Mouse (Mus musculus) heart, embryonic 11.5 days (tissue): ENCODE results near the gene Oxa1l. TPM values are rescaled to one million over a fixed set of nuclear protein-coding genes. Genes with fewer than 3 reads are reported as not detected.
A peak's percentile ranks its signal among the peaks of the same experiment; 100 is the strongest.

ENCODE experiments used
- ATAC-seq: fragments of 200-750 bp; cut with Nextera tagmentation; replicated peaks from 2 replicates; pipeline ENCODE4 v1.8.0; 2017; ENCODE audit warnings: moderate library complexity; ENCODE audit not compliant: insufficient number of reproducible peaks, low FRiP score, low TSS enrichment
- H3K27ac ChIP-seq: fragments of 300-500 bp; sonication (generic); 2 replicates; pipeline ENCODE4 v1.5.1; 2014; ENCODE audit warnings: mild to moderate bottlenecking, low read depth, low read length
- H3K27me3 ChIP-seq: fragments of 300-500 bp; sonication (generic); 2 replicates; pipeline ENCODE4 v1.6.1; 2014; ENCODE audit warnings: mild to moderate bottlenecking, low read length, mixed read lengths; ENCODE audit not compliant: control insufficient read depth, insufficient read depth
- H3K36me3 ChIP-seq: fragments of 300-500 bp; sonication (generic); 2 replicates; pipeline ENCODE4 v1.6.1; 2014; ENCODE audit warnings: mild to moderate bottlenecking, low read length, moderate library complexity, mixed read lengths; ENCODE audit not compliant: control insufficient read depth, insufficient read depth
- H3K4me1 ChIP-seq: fragments of 300-500 bp; sonication (generic); 2 replicates; pipeline ENCODE4 v1.6.1; 2014; ENCODE audit warnings: low read length; ENCODE audit not compliant: control insufficient read depth, insufficient read depth
- H3K4me2 ChIP-seq: fragments of 300-500 bp; sonication (generic); 2 replicates; pipeline ENCODE4 v1.6.1; 2014; ENCODE audit warnings: mild to moderate bottlenecking, moderate library complexity
- H3K4me3 ChIP-seq: fragments of 300-500 bp; sonication (generic); 2 replicates; pipeline ENCODE4 v1.5.1; 2014; ENCODE audit warnings: low read depth, low read length
- H3K9ac ChIP-seq: fragments of 300-500 bp; sonication (generic); 2 replicates; pipeline ENCODE4 v1.6.1; 2014; ENCODE audit warnings: mild to moderate bottlenecking, low read depth, low read length, moderate library complexity
- H3K9me3 ChIP-seq: fragments of 300-500 bp; sonication (generic); replicated peaks from 2 replicates; pipeline ENCODE4 v1.6.1; 2016; ENCODE audit warnings: low read length; ENCODE audit not compliant: control insufficient read depth
- WGBS: fragments of 180-500 bp; shearing (Covaris S2); extraction: QIAGEN DNeasy Blood & Tissue Kit; methylation state at CpG from one replicate; pipeline ENCODE4 v1.1.7; 2014; ENCODE audit not compliant: insufficient replicate concordance; 5-methylcytosine and 5-hydroxymethylcytosine counted together
- polyA plus RNA-seq: library from polyadenylated mRNA; unstranded; fragments of >200 nt; fragmentation: Nextera tagmentation; extraction: Ambion mirVana; gene quantifications from 2 replicates; pipeline ENCODE4 v1.2.1, GENCODE M21; 2014

Oxa1l gene
- polyA plus RNA-seq, 1 experiment from 2014 or later: 62.5 TPM

GRCm38 (mm10) chr14:54366581-54366980 lies 5.9 kb downstream of the Oxa1l start:
- no peak for ATAC-seq
- Histone ChIP-seq H3K9ac (no peak overlapping the region), H3K9me3 (no peaks in the 10 kb centered on the region), H3K4me3 (no peak overlapping the region), H3K4me2 (no peak overlapping the region), H3K27ac (no peak overlapping the region), H3K36me3 (peaks cover 38% of the 10 kb centered on the region), H3K27me3 (no peaks in the 10 kb centered on the region), H3K4me1 (peaks cover 6% of the 10 kb centered on the region; the same call in 1 of the 2 replicates)
- WGBS: 86% methylated on average over 10 of the region's 10 CpGs

- H3K4me3 ChIP-seq: no peak overlapping the region
- WGBS: 88% methylated on average over 18 of the region's 18 CpGs
- H3K4me1 ChIP-seq: no peaks in the 10 kb centered on the region
- no peaks in the 10 kb centered on the region for H3K9me3 ChIP-seq
- no peak for ATAC-seq
- H3K27ac ChIP-seq: no peak overlapping the region
- H3K27me3 ChIP-seq: no peaks in the 10 kb centered on the region
- H3K4me2 ChIP-seq: no peak overlapping the region
- no peak overlapping the region for H3K9ac ChIP-seq
- H3K36me3 ChIP-seq: peaks cover 42% of the 10 kb centered on the region
These were observed 6.9 kb downstream of the Oxa1l start for GRCm38 (mm10) chr14:54367429-54368060.

- ATAC-seq: no peak
- peaks cover 34% of the 10 kb centered on the region for H3K36me3 ChIP-seq
- no peak overlapping the region for H3K27ac ChIP-seq
- WGBS: 90% methylated on average over 3 of the region's 3 CpGs
- H3K4me3 ChIP-seq: no peak overlapping the region
- H3K9me3 ChIP-seq: no peaks in the 10 kb centered on the region
- no peak overlapping the region for H3K4me2 ChIP-seq
- H3K9ac ChIP-seq: no peak overlapping the region
- H3K27me3 ChIP-seq: no peaks in the 10 kb centered on the region
- no peaks in the 10 kb centered on the region for H3K4me1 ChIP-seq
These were observed 8.7 kb downstream of the Oxa1l start for GRCm38 (mm10) chr14:54369372-54369771.

GRCm38 (mm10) chr14:54370595-54370994 lies 10.0 kb downstream of the Oxa1l start:
- no peak overlapping the region for H3K4me3 ChIP-seq
- peaks cover 32% of the 10 kb centered on the region for H3K36me3 ChIP-seq
- H3K27me3 ChIP-seq: no peaks in the 10 kb centered on the region
- no peaks in the 10 kb centered on the region for H3K4me1 ChIP-seq
- H3K9ac ChIP-seq: no peak overlapping the region
- no peak for ATAC-seq
- 94% methylated on average over 6 of the region's 6 CpGs for WGBS
- no peaks in the 10 kb centered on the region for H3K9me3 ChIP-seq
- H3K4me2 ChIP-seq: no peak overlapping the region
- H3K27ac ChIP-seq: no peak overlapping the region

- ATAC-seq: 0 out of 2 replicates have a peak, but pooled peaks have one; percentile 31
- H3K4me2 ChIP-seq: no peak overlapping the region
- no peaks in the 10 kb centered on the region for H3K27me3 ChIP-seq
- no peaks in the 10 kb centered on the region for H3K4me1 ChIP-seq
- no peak overlapping the region for H3K9ac ChIP-seq
- H3K4me3 ChIP-seq: no peak overlapping the region
- H3K36me3 ChIP-seq: peaks cover 32% of the 10 kb centered on the region
- H3K27ac ChIP-seq: no peak overlapping the region
- H3K9me3 ChIP-seq: no peaks in the 10 kb centered on the region
- 97% methylated on average over 10 of the region's 10 CpGs for WGBS
These were observed 10.8 kb downstream of the Oxa1l start for GRCm38 (mm10) chr14:54371460-54371859.

GRCm38 (mm10) chr14:54372923-54373322 lies 12.3 kb downstream of the Oxa1l start:
- WGBS: 88% methylated on average over 9 of the region's 9 CpGs
- Histone ChIP-seq H3K27ac (no peak overlapping the region), H3K4me1 (no peaks in the 10 kb centered on the region), H3K27me3 (no peaks in the 10 kb centered on the region), H3K4me3 (no peak overlapping the region), H3K9me3 (no peaks in the 10 kb centered on the region), H3K4me2 (no peak overlapping the region), H3K36me3 (peaks cover 23% of the 10 kb centered on the region), H3K9ac (no peak overlapping the region)
- no peak for ATAC-seq

GRCm38 (mm10) chr14:54375916-54376315 lies 15.3 kb downstream of the Oxa1l start:
- Histone ChIP-seq H3K36me3 (peaks cover 8% of the 10 kb centered on the region), H3K27ac (no peak overlapping the region), H3K9me3 (no peaks in the 10 kb centered on the region), H3K4me1 (no peaks in the 10 kb centered on the region), H3K27me3 (no peaks in the 10 kb centered on the region), H3K4me2 (no peak overlapping the region), H3K9ac (no peak overlapping the region), H3K4me3 (no peak overlapping the region)
- ATAC-seq: no peak
- WGBS: 73% methylated on average over 3 of the region's 3 CpGs

GRCm38 (mm10) chr14:54377166-54377565 lies 16.5 kb downstream of the Oxa1l start:
- Histone ChIP-seq H3K27ac (no peak overlapping the region), H3K36me3 (no peaks in the 10 kb centered on the region), H3K4me1 (no peaks in the 10 kb centered on the region), H3K9me3 (no peaks in the 10 kb centered on the region), H3K4me2 (no peak overlapping the region), H3K27me3 (no peaks in the 10 kb centered on the region), H3K4me3 (no peak overlapping the region), H3K9ac (no peak overlapping the region)
- no peak for ATAC-seq
- WGBS: 62% methylated on average over 6 of the region's 6 CpGs

- Histone ChIP-seq H3K4me1 (peaks cover 4% of the 10 kb centered on the region; the same call in 1 of the 2 replicates), H3K9me3 (no peaks in the 10 kb centered on the region), H3K27me3 (no peaks in the 10 kb centered on the region), H3K4me3 (no peak overlapping the region), H3K9ac (no peak overlapping the region), H3K36me3 (no peaks in the 10 kb centered on the region), H3K27ac (no peak overlapping the region), H3K4me2 (no peak overlapping the region)
- 80% methylated on average over 13 of the region's 13 CpGs for WGBS
- ATAC-seq: no peak
These were observed 18.9 kb downstream of the Oxa1l start for GRCm38 (mm10) chr14:54379571-54379970.
